Mouse (Mus musculus): ENCODE results near the gene Ascl5. TPM values are rescaled to one million over a fixed set of nuclear protein-coding genes. Genes with fewer than 3 reads are reported as not detected.
A peak's percentile ranks its signal among the peaks of the same experiment; 100 is the strongest.

Gene Ascl5
- not detected in 2 replicates for polyA plus RNA-seq (2014; fragmentation: Nextera tagmentation; extraction: Ambion mirVana)

DNA sequence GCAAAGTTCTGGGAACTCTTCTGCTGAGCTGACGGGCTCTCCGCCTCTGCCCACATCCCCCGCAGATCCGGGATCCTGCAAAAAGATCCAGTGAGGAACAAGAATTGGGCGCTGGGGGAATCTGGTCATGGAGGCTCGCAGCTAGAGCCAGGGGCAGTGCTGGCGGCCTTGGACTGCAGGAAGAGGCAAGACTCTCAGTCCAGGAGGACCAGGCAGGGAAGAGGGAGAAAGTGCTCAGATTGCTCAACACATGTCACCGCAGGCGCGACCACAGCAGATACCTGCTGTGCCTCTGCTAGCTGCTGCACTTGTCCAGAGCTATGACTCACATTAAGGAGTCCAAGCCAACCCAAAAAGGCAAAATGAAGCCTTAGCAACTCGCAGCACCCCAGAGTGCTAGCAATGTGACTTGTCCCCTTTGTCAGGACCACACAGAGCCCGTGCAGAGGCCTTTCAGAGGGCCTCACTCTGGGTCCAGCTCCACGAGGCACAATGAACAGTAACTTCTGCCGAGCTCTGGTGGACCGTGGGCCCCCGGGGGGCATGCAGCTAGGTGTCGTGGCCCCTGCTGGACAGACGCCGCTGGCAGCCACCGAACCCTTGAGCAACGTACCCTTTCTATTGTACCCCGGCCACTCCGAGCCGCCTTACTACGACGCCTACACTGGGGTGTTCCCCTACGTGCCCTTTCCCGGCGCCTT is at the start of gene Ascl5:
TSS of gene Ascl5 (plus strand) at position 493 of the 701 bp plus-strand sequence.
- H3K27ac ChIP-seq (ENCODE audit: low read depth, low read length), result no peak within 1 kb of the TSS
- H3K4me3 ChIP-seq (ENCODE audit: low read depth, low read length), result peak within 1 kb of the TSS; percentile 32
- 24% methylated on average over 29 of the region's 29 CpGs for WGBS
- H3K4me2 ChIP-seq, result peak within 1 kb of the TSS; percentile 50
- ATAC-seq (ENCODE audit: low FRiP score) (peak; percentile 18; the same call in 1 of the 2 replicates), DNase-seq (ENCODE audit: low spot score, missing footprints) (peak; percentile 93)
- H3K36me3 ChIP-seq (ENCODE audit: control insufficient read depth, insufficient read depth, low read length), result no peaks in the 10 kb centered on the region
- peaks cover 28% of the 10 kb centered on the region for H3K27me3 ChIP-seq (ENCODE audit: control insufficient read depth, insufficient read depth, low read length)
- H3K9ac ChIP-seq (ENCODE audit: low read length), result peak within 1 kb of the TSS; percentile 36; the same call in 1 of the 2 replicates
- H3K4me1 ChIP-seq (ENCODE audit: control insufficient read depth, insufficient read depth, low read length), result peaks cover 6% of the 10 kb centered on the region
- H3K9me3 ChIP-seq (ENCODE audit: control insufficient read depth, low read length), result no peaks in the 10 kb centered on the region

DNA sequence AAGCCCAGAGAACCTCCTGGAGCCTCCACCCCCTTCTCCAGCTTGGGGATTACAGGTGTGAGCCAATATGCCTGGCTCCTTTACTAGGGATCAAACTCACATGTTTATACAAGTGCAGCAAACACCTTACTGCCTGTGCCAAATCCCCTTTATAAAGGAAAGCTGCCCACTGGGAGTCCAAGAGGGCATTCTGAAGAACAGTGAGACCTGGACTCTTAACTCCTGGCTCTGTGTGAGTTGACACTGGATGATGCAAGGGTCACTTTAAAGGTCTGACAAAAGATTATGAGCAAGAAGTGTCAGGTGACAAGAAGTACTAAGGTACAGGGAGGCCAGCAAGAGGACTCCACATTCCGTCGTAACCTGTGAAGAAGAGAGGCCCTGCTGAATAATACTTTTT is 49.2 kb upstream of the Ascl5 start:
- ATAC-seq (ENCODE audit: low FRiP score), result no peak

GRCm38 (mm10) chr1:136006292-136006748 is 44.3 kb upstream of the Ascl5 start, which contains the start of gene Igfn1:
Igfn1 (minus strand) TSS chr1:136006342.
- H3K36me3 ChIP-seq (ENCODE audit: control insufficient read depth, insufficient read depth, low read length), result no peaks in the 10 kb centered on the region
- no peak within 1 kb of the TSS for H3K9ac ChIP-seq (ENCODE audit: low read length)
- 85% methylated on average over 3 of the region's 3 CpGs for WGBS
- peaks cover 5% of the 10 kb centered on the region; the same call in 1 of the 2 replicates for H3K4me1 ChIP-seq (ENCODE audit: control insufficient read depth, insufficient read depth, low read length)
- H3K27ac ChIP-seq (ENCODE audit: low read depth, low read length), result no peak within 1 kb of the TSS
- peaks cover 6% of the 10 kb centered on the region for H3K27me3 ChIP-seq (ENCODE audit: control insufficient read depth, insufficient read depth, low read length)
- peak within 1 kb of the TSS; percentile 82 for H3K4me2 ChIP-seq
- DNase-seq (ENCODE audit: low spot score, missing footprints) (no peak), ATAC-seq (ENCODE audit: low FRiP score) (no peak)
- no peaks in the 10 kb centered on the region; the same call in 1 of the 2 replicates for H3K9me3 ChIP-seq (ENCODE audit: control insufficient read depth, low read length)
- H3K4me3 ChIP-seq (ENCODE audit: low read depth, low read length), result peak within 1 kb of the TSS; percentile 47

More for the DNA sequence above, 49.2 kb upstream of the Ascl5 start:
- no peak overlapping the region for H3K27ac ChIP-seq (ENCODE audit: low read depth, low read length)
- H3K9me3 ChIP-seq (ENCODE audit: control insufficient read depth, low read length), result no peaks in the 10 kb centered on the region; the same call in 1 of the 2 replicates
- 87% methylated on average over 2 of the region's 2 CpGs for WGBS
- H3K4me1 ChIP-seq (ENCODE audit: control insufficient read depth, insufficient read depth, low read length), result no peaks in the 10 kb centered on the region
- no peak overlapping the region for H3K4me2 ChIP-seq
- H3K27me3 ChIP-seq (ENCODE audit: control insufficient read depth, insufficient read depth, low read length), result peaks cover 3% of the 10 kb centered on the region; the same call in 1 of the 2 replicates
- no peak overlapping the region for H3K9ac ChIP-seq (ENCODE audit: low read length)
- no peak for DNase-seq (ENCODE audit: low spot score, missing footprints)
- H3K36me3 ChIP-seq (ENCODE audit: control insufficient read depth, insufficient read depth, low read length), result no peaks in the 10 kb centered on the region
- H3K4me3 ChIP-seq (ENCODE audit: low read depth, low read length), result no peak overlapping the region

GRCm38 (mm10) chr1:136007211-136008158 is 43.1 kb upstream of the Ascl5 start, which contains the start of gene Tmem9:
Tmem9 (plus strand) TSS chr1:136008150.
- H3K27me3 ChIP-seq (ENCODE audit: control insufficient read depth, insufficient read depth, low read length), result peaks cover 6% of the 10 kb centered on the region
- peak; percentile 93 for DNase-seq (ENCODE audit: low spot score, missing footprints)
- H3K27ac ChIP-seq (ENCODE audit: low read depth, low read length), result no peak within 1 kb of the TSS
- peak within 1 kb of the TSS; percentile 82 for H3K4me2 ChIP-seq
- 2% methylated on average over 37 of the region's 37 CpGs for WGBS
- peaks cover 5% of the 10 kb centered on the region; the same call in 1 of the 2 replicates for H3K4me1 ChIP-seq (ENCODE audit: control insufficient read depth, insufficient read depth, low read length)
- peak; percentile 94 for ATAC-seq (ENCODE audit: low FRiP score)
- peak within 1 kb of the TSS; percentile 47 for H3K4me3 ChIP-seq (ENCODE audit: low read depth, low read length)
- no peaks in the 10 kb centered on the region for H3K36me3 ChIP-seq (ENCODE audit: control insufficient read depth, insufficient read depth, low read length)
- H3K9me3 ChIP-seq (ENCODE audit: control insufficient read depth, low read length), result no peaks in the 10 kb centered on the region
- peak within 1 kb of the TSS; percentile 45 for H3K9ac ChIP-seq (ENCODE audit: low read length)

DNA sequence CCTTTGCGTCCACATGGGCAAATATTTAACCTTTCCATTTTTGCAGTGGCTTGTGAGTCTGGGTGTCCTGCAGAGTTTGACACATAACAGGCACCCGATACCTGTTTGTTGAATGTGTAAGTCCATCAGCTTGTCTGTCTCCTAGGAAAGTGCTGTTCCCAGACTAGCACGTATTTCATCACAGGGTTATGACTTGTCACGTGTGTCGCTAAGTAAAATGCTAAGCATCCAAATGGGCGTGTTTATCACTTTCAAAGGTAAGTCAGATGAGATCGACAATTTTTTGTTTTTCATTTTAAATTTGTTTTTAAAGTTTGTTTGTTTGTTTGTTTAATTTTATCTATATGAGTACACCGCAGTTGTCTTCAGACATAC is 42.5 kb upstream of the Ascl5 start:
- H3K27ac ChIP-seq (ENCODE audit: low read depth, low read length), result no peak overlapping the region
- ATAC-seq (ENCODE audit: low FRiP score) (no peak; the same call in 1 of the 2 replicates), DNase-seq (ENCODE audit: low spot score, missing footprints) (no peak)
- WGBS, result 26% methylated on average over 8 of the region's 8 CpGs
- H3K9me3 ChIP-seq (ENCODE audit: control insufficient read depth, low read length), result no peaks in the 10 kb centered on the region
- H3K4me3 ChIP-seq (ENCODE audit: low read depth, low read length), result peak overlapping the region; percentile 47
- peaks cover 6% of the 10 kb centered on the region for H3K27me3 ChIP-seq (ENCODE audit: control insufficient read depth, insufficient read depth, low read length)
- H3K4me1 ChIP-seq (ENCODE audit: control insufficient read depth, insufficient read depth, low read length), result peaks cover 5% of the 10 kb centered on the region; the same call in 1 of the 2 replicates
- no peaks in the 10 kb centered on the region for H3K36me3 ChIP-seq (ENCODE audit: control insufficient read depth, insufficient read depth, low read length)
- no peak overlapping the region for H3K9ac ChIP-seq (ENCODE audit: low read length)
- H3K4me2 ChIP-seq, result peak overlapping the region; percentile 82

- DNase-seq (ENCODE audit: low spot score, missing footprints), result no peak
- Histone ChIP-seq H3K27me3 (ENCODE audit: control insufficient read depth, insufficient read depth, low read length) (peaks cover 6% of the 10 kb centered on the region), H3K36me3 (ENCODE audit: control insufficient read depth, insufficient read depth, low read length) (no peaks in the 10 kb centered on the region), H3K27ac (ENCODE audit: low read depth, low read length) (no peak overlapping the region), H3K9me3 (ENCODE audit: control insufficient read depth, low read length) (no peaks in the 10 kb centered on the region), H3K9ac (ENCODE audit: low read length) (no peak overlapping the region), H3K4me3 (ENCODE audit: low read depth, low read length) (no peak overlapping the region), H3K4me1 (ENCODE audit: control insufficient read depth, insufficient read depth, low read length) (peaks cover 5% of the 10 kb centered on the region; the same call in 1 of the 2 replicates), H3K4me2 (no peak overlapping the region)
- no peak for ATAC-seq (ENCODE audit: low FRiP score)
- WGBS, result 86% methylated on average over 4 of the region's 4 CpGs
Measured at GRCm38 (mm10) chr1:136010247-136010646, 40.4 kb upstream of the Ascl5 start.

- ATAC-seq (ENCODE audit: low FRiP score) (no peak), DNase-seq (ENCODE audit: low spot score, missing footprints) (no peak)
- Histone ChIP-seq H3K4me3 (ENCODE audit: low read depth, low read length) (no peak overlapping the region), H3K36me3 (ENCODE audit: control insufficient read depth, insufficient read depth, low read length) (no peaks in the 10 kb centered on the region), H3K9me3 (ENCODE audit: control insufficient read depth, low read length) (no peaks in the 10 kb centered on the region), H3K27me3 (ENCODE audit: control insufficient read depth, insufficient read depth, low read length) (no peaks in the 10 kb centered on the region), H3K27ac (ENCODE audit: low read depth, low read length) (no peak overlapping the region), H3K4me2 (no peak overlapping the region), H3K9ac (ENCODE audit: low read length) (no peak overlapping the region), H3K4me1 (ENCODE audit: control insufficient read depth, insufficient read depth, low read length) (peaks cover 4% of the 10 kb centered on the region; the same call in 1 of the 2 replicates)
- 82% methylated on average over 4 of the region's 4 CpGs for whole genome bisulfite sequencing
Measured at GRCm38 (mm10) chr1:136013513-136013912, 37.1 kb upstream of the Ascl5 start.

DNA sequence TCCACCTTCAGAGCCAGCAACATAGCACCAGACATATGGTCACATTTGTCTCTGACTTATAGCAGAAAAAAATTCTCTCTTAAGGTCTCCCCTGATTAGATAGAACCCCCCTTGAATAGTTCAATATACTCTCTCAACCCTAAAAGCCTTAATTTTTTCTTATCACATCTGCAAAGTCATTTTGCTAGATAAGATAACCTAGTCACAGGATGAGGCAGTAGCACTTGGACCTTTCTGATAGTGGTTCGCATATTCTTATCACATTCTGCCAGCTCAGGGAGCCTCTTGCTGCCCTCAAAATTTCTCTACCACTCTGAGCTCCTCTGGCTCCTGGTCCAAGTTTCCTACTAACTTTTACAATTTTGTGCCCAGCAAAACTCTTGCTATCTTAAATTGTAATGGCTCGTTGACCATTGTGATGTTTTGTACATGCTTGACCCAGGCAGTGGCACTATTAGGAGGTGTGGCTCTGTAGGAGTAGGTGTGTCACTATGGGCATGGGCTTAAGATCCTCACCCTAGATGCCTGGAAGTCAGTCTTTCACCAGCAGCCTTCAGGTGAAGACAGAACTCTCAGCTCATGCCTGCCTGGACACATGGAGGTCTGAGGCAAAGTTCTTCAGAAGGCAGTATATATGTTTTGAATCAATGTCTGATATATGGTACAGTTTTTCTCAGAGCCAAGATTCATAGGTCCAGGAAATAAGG is 35.7 kb upstream of the Ascl5 start:
- no peak for DNase-seq (ENCODE audit: low spot score, missing footprints)
- WGBS, result 72% methylated on average over 2 of the region's 2 CpGs
- ATAC-seq (ENCODE audit: low FRiP score), result no peak

More for the DNA sequence above, 35.7 kb upstream of the Ascl5 start:
- H3K27me3 ChIP-seq (ENCODE audit: control insufficient read depth, insufficient read depth, low read length), result no peaks in the 10 kb centered on the region
- H3K4me1 ChIP-seq (ENCODE audit: control insufficient read depth, insufficient read depth, low read length), result peaks cover 13% of the 10 kb centered on the region
- no peaks in the 10 kb centered on the region for H3K36me3 ChIP-seq (ENCODE audit: control insufficient read depth, insufficient read depth, low read length)
- no peaks in the 10 kb centered on the region for H3K9me3 ChIP-seq (ENCODE audit: control insufficient read depth, low read length)
- H3K9ac ChIP-seq (ENCODE audit: low read length), result no peak overlapping the region
- H3K27ac ChIP-seq (ENCODE audit: low read depth, low read length), result no peak overlapping the region
- H3K4me3 ChIP-seq (ENCODE audit: low read depth, low read length), result no peak overlapping the region
- H3K4me2 ChIP-seq, result no peak overlapping the region
